29 mouse cellular contexts compared by ENCODE assay signal in the genomic region with DNA sequence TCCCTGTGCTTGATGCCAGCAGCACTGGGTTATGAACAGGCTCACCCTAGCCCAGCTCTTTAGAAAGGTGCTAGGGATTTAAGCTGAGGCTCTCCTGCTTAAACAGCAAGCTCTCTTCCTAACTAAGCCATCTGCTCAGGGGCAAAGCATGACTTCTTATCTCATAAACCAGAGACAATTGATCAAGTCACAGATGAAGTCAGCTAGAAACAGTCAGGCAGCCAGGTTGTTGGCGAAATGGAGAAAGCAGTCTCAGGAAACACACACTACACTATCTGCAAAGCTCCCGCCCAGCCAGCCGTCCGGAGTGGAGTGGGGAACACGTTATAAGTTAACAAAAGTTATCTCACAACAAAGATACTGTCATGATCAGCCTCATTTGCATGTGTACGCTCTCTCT. TPM values are rescaled to one million over a fixed set of nuclear protein-coding genes. Genes with fewer than 3 reads are reported as not detected.
DNase-seq lines count a peak whose midpoint lies in the region; ATAC-seq and TF ChIP-seq lines count a peak whose summit lies in the region.
"Had no signal": no experiment of that assay in that cellular context is flagged by ENCODE, and none has a peak within 500 bp of the region (broad histone marks: within the 10 kb centered on the region; RNA-seq: fewer than 3 reads in every experiment).

No protein-coding gene starts in this region.

- H3K4me1 ChIP-seq in G1E (ENCODE audit: insufficient read depth, low read depth, low read length), result peaks cover 63% of the 10 kb centered on the region
- peaks cover 47% of the 10 kb centered on the region for H3K4me1 ChIP-seq in liver, embryonic 15.5 days (replicated peaks)
- no peaks in the 10 kb centered on the region for H3K4me1 ChIP-seq in forebrain, postnatal 0 days (ENCODE audit: insufficient read depth)
- H3K4me1 ChIP-seq: limb, embryonic 13.5 days; megakaryocyte, embryonic 14.5 days; midbrain, embryonic 15.5 days; neural tube, embryonic 12.5 days had no signal

- WGBS in liver, embryonic 15.5 days (ENCODE audit: insufficient replicate concordance), result 13% methylated on average over 6 of the region's 6 CpGs
- 85% methylated on average over 6 of the region's 6 CpGs for WGBS in forebrain, postnatal 0 days

- ATAC-seq in G1E (ENCODE audit: extremely low read depth, insufficient number of reproducible peaks, low FRiP score, poor library complexity, severe bottlenecking), result peak; percentile 66
- ATAC-seq in erythroid progenitor cell, adult 5-6 weeks (replicated peaks; ENCODE audit: low FRiP score, poor library complexity, severe bottlenecking), result peak; percentile 73
- ATAC-seq in liver, embryonic 15.5 days (ENCODE audit: insufficient read depth), result peak; percentile 80
- ATAC-seq in forebrain, postnatal 0 days, result no peak
- ATAC-seq in activated CD4-positive, CD25-positive, alpha-beta regulatory T cell, adult 4 months, result no peak
- ATAC-seq: inflammation-experienced regulatory T-cells, adult 6 months; midbrain, embryonic 15.5 days had no signal

- H3K36me3 ChIP-seq in G1E (replicated peaks), result no peaks in the 10 kb centered on the region
- no peaks in the 10 kb centered on the region for H3K36me3 ChIP-seq in liver, embryonic 15.5 days (replicated peaks)
- no peaks in the 10 kb centered on the region for H3K36me3 ChIP-seq in forebrain, postnatal 0 days (ENCODE audit: insufficient read depth)
- H3K36me3 ChIP-seq: limb, embryonic 13.5 days; midbrain, embryonic 15.5 days; neural tube, embryonic 12.5 days had no signal

- TF ChIP-seq CTCF in G1E (IDR thresholded peaks at IDR 0.05; ENCODE audit: low read depth, low read length), result no peak
- TF ChIP-seq CTCF in forebrain, postnatal 0 days (IDR thresholded peaks at IDR 0.05; ENCODE audit: low read depth), result no peak

- no peak overlapping the region; the same call in 1 of the 2 replicates for H3K4me3 ChIP-seq in G1E (ENCODE audit: low read depth, low read length)
- H3K4me3 ChIP-seq in liver, embryonic 15.5 days (replicated peaks), result no peak overlapping the region
- H3K4me3 ChIP-seq in forebrain, postnatal 0 days (ENCODE audit: low read depth, low read length), result no peak overlapping the region
- H3K4me3 ChIP-seq: limb, embryonic 13.5 days; midbrain, embryonic 15.5 days; neural tube, embryonic 12.5 days had no signal

- H3K9me3 ChIP-seq in G1E (replicated peaks), result no peaks in the 10 kb centered on the region
- H3K9me3 ChIP-seq in liver, embryonic 15.5 days (replicated peaks), result no peaks in the 10 kb centered on the region
- no peaks in the 10 kb centered on the region for H3K9me3 ChIP-seq in forebrain, postnatal 0 days (ENCODE audit: low read length)
- H3K9me3 ChIP-seq: limb, embryonic 13.5 days; megakaryocyte, embryonic 14.5 days; midbrain, embryonic 15.5 days; neural tube, embryonic 12.5 days had no signal

- peak; percentile 44 for DNase-seq in G1E (ENCODE audit: low spot score)
- DNase-seq in c-Kit-negative CD71-positive TER-119-positive erythroid progenitor cells, embryonic 14.5 days (ENCODE audit: low read depth, low spot score), result peak; percentile 25
- no peak for DNase-seq in layer of hippocampus, postnatal 10 days (ENCODE audit: low spot score in 2 of 2)
- DNase-seq in ovary, postnatal 10 days (ENCODE audit: low spot score), result no peak
- DNase-seq in forebrain, postnatal 0 days, result no peak
- DNase-seq: adrenal gland, postnatal 10 days; B cell, adult 2 months; cerebellum, adult 11 months; cerebellum, postnatal 14 days; heart, postnatal 4 days; kidney, adult 8-10 months; kidney, postnatal 10 days; lung, embryonic 14.5 days; thymus, adult 2 months had no signal

- H3K27ac ChIP-seq in liver, embryonic 15.5 days (replicated peaks), result peak overlapping the region; percentile 92
- H3K27ac ChIP-seq in forebrain, postnatal 0 days (ENCODE audit: low read depth, low read length), result no peak overlapping the region
- H3K27ac ChIP-seq: hindbrain, embryonic 14.5 days; limb, embryonic 13.5 days; midbrain, embryonic 15.5 days; neural tube, embryonic 12.5 days had no signal

- peak overlapping the region; percentile 43 for H3K4me2 ChIP-seq in liver, embryonic 15.5 days
- no peak overlapping the region for H3K4me2 ChIP-seq in forebrain, postnatal 0 days (ENCODE audit: low read depth)
- H3K4me2 ChIP-seq: hindbrain, embryonic 14.5 days; limb, embryonic 13.5 days; lung, embryonic 14.5 days; midbrain, embryonic 15.5 days; neural tube, embryonic 12.5 days had no signal

- H3K27me3 ChIP-seq in G1E (ENCODE audit: insufficient read depth, low read length), result no peaks in the 10 kb centered on the region
- H3K27me3 ChIP-seq in liver, embryonic 15.5 days, result no peaks in the 10 kb centered on the region
- no peaks in the 10 kb centered on the region for H3K27me3 ChIP-seq in forebrain, postnatal 0 days (ENCODE audit: insufficient read depth, low read length)
- H3K27me3 ChIP-seq: CH12.LX; limb, embryonic 13.5 days; megakaryocyte, embryonic 14.5 days; midbrain, embryonic 15.5 days; neural tube, embryonic 12.5 days had no signal

- H3K9ac ChIP-seq in liver, embryonic 15.5 days, result peak overlapping the region; percentile 7; the same call in 1 of the 2 replicates
- H3K9ac ChIP-seq in forebrain, postnatal 0 days, result no peak overlapping the region
- H3K9ac ChIP-seq: hindbrain, embryonic 14.5 days; limb, embryonic 13.5 days; lung, embryonic 14.5 days; midbrain, embryonic 15.5 days; neural tube, embryonic 12.5 days had no signal

RNA-seq across cellular contexts. Expression of a gene that starts 45.5 kb away (rescaled TPM):
- total RNA-seq in G1E (2014; fragmentation: Nextera tagmentation) (not detected in 2 replicates), G1E (2017) (not detected in 2 replicates)
- not detected in 2 replicates for polyA plus RNA-seq in G1E (2012)
- total RNA-seq in erythroid progenitor cell, adult 5-6 weeks (2015; ENCODE audit: low replicate concordance), result not detected in 2 replicates
- not detected in 2 replicates for total RNA-seq in erythroid progenitor cell, adult 5-6 weeks (2017; ENCODE audit: low replicate concordance)
- not detected in 2 replicates for polyA plus RNA-seq in liver, embryonic 15.5 days (2015; fragmentation: Nextera tagmentation; extraction: Ambion mirVana)
- not detected for total RNA-seq in layer of hippocampus, postnatal 10 days (2021)
- total RNA-seq in forebrain, postnatal 0 days (2014; rRNA removed), result not detected in 2 replicates
- polyA plus RNA-seq in forebrain, postnatal 0 days (2015; fragmentation: Nextera tagmentation; extraction: Ambion mirVana), result not detected in 2 replicates
- not detected for polyA plus RNA-seq in activated CD4-positive, CD25-positive, alpha-beta regulatory T cell, adult 4 months (2017; shearing (Covaris generic))
- total RNA-seq: adrenal gland, postnatal 10 days; CH12.LX; gastrocnemius, adult 18-20 months; heart, postnatal 4 days; layer of hippocampus, postnatal 14 days; left cerebral cortex, postnatal 10 days had no signal
- polyA plus RNA-seq: embryonic facial prominence, embryonic 14.5 days; heart, embryonic 16.5 days; hindbrain, embryonic 14.5 days; inflammation-experienced regulatory T-cells, adult 6 months; limb, embryonic 13.5 days; lung, embryonic 14.5 days; midbrain, embryonic 15.5 days; neural tube, embryonic 12.5 days; thymus, adult 2 months had no signal

Comparison
In these comparisons a context has a peak if more than half of its experiments do, and no peak if none do; other contexts are left out.
1. ATAC-seq: peak in G1E (single experiment), erythroid progenitor cell, adult 5-6 weeks (single experiment) and liver, embryonic 15.5 days (single experiment); none in forebrain, postnatal 0 days (single experiment) and activated CD4-positive, CD25-positive, alpha-beta regulatory T cell, adult 4 months (single experiment).
2. DNase-seq: peak in G1E (single experiment) and c-Kit-negative CD71-positive TER-119-positive erythroid progenitor cells, embryonic 14.5 days (single experiment); none in layer of hippocampus, postnatal 10 days (0 of 2), ovary, postnatal 10 days (single experiment) and forebrain, postnatal 0 days (single experiment).